Mouse (Mus musculus) kidney, adult 2 months (tissue): Measurements from ENCODE around the gene Arpp21.

Source experiments
- CTCF ChIP-seq: fragments of 200-500 bp; conservative IDR thresholded peaks from 2 replicates; pipeline ENCODE4 v1.5.1; 2011; ENCODE audit warnings: low read depth, mild to moderate bottlenecking, control low read depth, low read length, moderate library complexity, mixed read lengths; ENCODE audit not compliant: insufficient read depth, insufficient read length
- POLR2A ChIP-seq: fragments of 200-500 bp; IDR thresholded peaks from one replicate; pipeline ENCODE4 v1.6.1; 2011; ENCODE audit warnings: low read depth, low read length, control low read depth

- no peak for TF ChIP-seq POLR2A
- no peak for TF ChIP-seq CTCF
Measured at GRCm38 (mm10) chr9:112095198-112095597, 140.5 kb downstream of the Arpp21 start.
